Mouse (Mus musculus): Measurements from ENCODE around the gene Klra5. TPM values are rescaled to one million over a fixed set of nuclear protein-coding genes. Genes with fewer than 3 reads are reported as not detected.
"Not testable (repeated sequence)": the region's sequence is repeated elsewhere in the genome, so short reads cannot be mapped to it uniquely, and the experiment has no call there.

Klra5 gene
- polyA plus RNA-seq (2014; fragmentation: Nextera tagmentation; extraction: Ambion mirVana) = not detected in 2 replicates

GRCm38 (mm10) chr6:129917476-129917946 lies at the start of gene Klra5:
Gene Klra5, minus strand, starts transcription at chr6:129917650.
- H3K27me3 ChIP-seq (ENCODE audit: control insufficient read depth, insufficient read depth, low read length); H3K9me3 ChIP-seq (ENCODE audit: control insufficient read depth, low read length): not testable (repeated sequence)

GRCm38 (mm10) chr6:129916996-129917395 lies 454 bp downstream of the Klra5 start:
- H3K4me1 ChIP-seq (ENCODE audit: control insufficient read depth, insufficient read depth, low read length) = no peaks in the 10 kb centered on the region
- H3K27me3 ChIP-seq (ENCODE audit: control insufficient read depth, insufficient read depth, low read length) = no peaks in the 10 kb centered on the region
- H3K9ac ChIP-seq (ENCODE audit: low read length) = no peak overlapping the region
- DNase-seq (ENCODE audit: low spot score) (no peak), ATAC-seq (ENCODE audit: insufficient read depth, low FRiP score, low TSS enrichment) (no peak)
- no peak overlapping the region for H3K27ac ChIP-seq (ENCODE audit: low read depth, low read length)
- H3K4me3 ChIP-seq (ENCODE audit: low read depth, low read length) = no peak overlapping the region
- no peak overlapping the region for H3K4me2 ChIP-seq (ENCODE audit: low read depth)
- 70% methylated on average over 1 of the region's 1 CpGs for WGBS
- H3K36me3 ChIP-seq (ENCODE audit: control insufficient read depth, insufficient read depth, low read length) = no peaks in the 10 kb centered on the region
- no peaks in the 10 kb centered on the region; the same call in 1 of the 2 replicates for H3K9me3 ChIP-seq (ENCODE audit: control insufficient read depth, low read length)

More at GRCm38 (mm10) chr6:129917476-129917946, at the start of gene Klra5:
- not testable (repeated sequence) for ATAC-seq (ENCODE audit: insufficient read depth, low FRiP score, low TSS enrichment); H3K4me1 ChIP-seq (ENCODE audit: control insufficient read depth, insufficient read depth, low read length); H3K27ac ChIP-seq (ENCODE audit: low read depth, low read length); H3K4me3 ChIP-seq (ENCODE audit: low read depth, low read length); H3K36me3 ChIP-seq (ENCODE audit: control insufficient read depth, insufficient read depth, low read length); H3K4me2 ChIP-seq (ENCODE audit: low read depth); DNase-seq (ENCODE audit: low spot score); H3K9ac ChIP-seq (ENCODE audit: low read length)

GRCm38 (mm10) chr6:129882525-129882924 lies 34.9 kb downstream of the Klra5 start:
- Histone ChIP-seq H3K4me3 (ENCODE audit: low read depth, low read length) (no peak overlapping the region), H3K27me3 (ENCODE audit: control insufficient read depth, insufficient read depth, low read length) (no peaks in the 10 kb centered on the region), H3K36me3 (ENCODE audit: control insufficient read depth, insufficient read depth, low read length) (no peaks in the 10 kb centered on the region), H3K4me2 (ENCODE audit: low read depth) (no peak overlapping the region), H3K9me3 (ENCODE audit: control insufficient read depth, low read length) (0 out of 2 replicates have a peak, but pooled peaks cover 3% of the 10 kb centered on the region), H3K27ac (ENCODE audit: low read depth, low read length) (no peak overlapping the region), H3K4me1 (ENCODE audit: control insufficient read depth, insufficient read depth, low read length) (no peaks in the 10 kb centered on the region), H3K9ac (ENCODE audit: low read length) (no peak overlapping the region)
- no peak for DNase-seq (ENCODE audit: low spot score)
- ATAC-seq (ENCODE audit: insufficient read depth, low FRiP score, low TSS enrichment) = no peak
- WGBS = 90% methylated on average over 2 of the region's 2 CpGs

- Histone ChIP-seq H3K27me3 (ENCODE audit: control insufficient read depth, insufficient read depth, low read length) (no peaks in the 10 kb centered on the region), H3K9me3 (ENCODE audit: control insufficient read depth, low read length) (no peaks in the 10 kb centered on the region), H3K9ac (ENCODE audit: low read length) (no peak within 1 kb of the TSS), H3K36me3 (ENCODE audit: control insufficient read depth, insufficient read depth, low read length) (no peaks in the 10 kb centered on the region), H3K4me3 (ENCODE audit: low read depth, low read length) (no peak within 1 kb of the TSS), H3K27ac (ENCODE audit: low read depth, low read length) (no peak within 1 kb of the TSS), H3K4me1 (ENCODE audit: control insufficient read depth, insufficient read depth, low read length) (no peaks in the 10 kb centered on the region), H3K4me2 (ENCODE audit: low read depth) (no peak within 1 kb of the TSS)
- no peak for DNase-seq (ENCODE audit: low spot score)
- ATAC-seq (ENCODE audit: insufficient read depth, low FRiP score, low TSS enrichment) = no peak
- 72% methylated on average over 1 of the region's 1 CpGs for WGBS
These were observed 40.9 kb downstream of the Klra5 start, which contains the start of gene Klra17 for GRCm38 (mm10) chr6:129876549-129876948. Gene Klra17, minus strand, starts transcription at chr6:129876672.

GRCm38 (mm10) chr6:129862349-129862748 lies 55.1 kb downstream of the Klra5 start, which contains the start of gene Gm17631:
Gene Gm17631, plus strand, starts transcription at chr6:129862649.
- ATAC-seq (ENCODE audit: insufficient read depth, low FRiP score, low TSS enrichment) = not testable (repeated sequence)
- WGBS = no CpG with 5 or more reads among the region's 3 CpGs

More at GRCm38 (mm10) chr6:129862349-129862748, 55.1 kb downstream of the Klra5 start, which contains the start of gene Gm17631:
- H3K9ac ChIP-seq (ENCODE audit: low read length); H3K4me3 ChIP-seq (ENCODE audit: low read depth, low read length); DNase-seq (ENCODE audit: low spot score); H3K4me2 ChIP-seq (ENCODE audit: low read depth); H3K4me1 ChIP-seq (ENCODE audit: control insufficient read depth, insufficient read depth, low read length); H3K9me3 ChIP-seq (ENCODE audit: control insufficient read depth, low read length); H3K27ac ChIP-seq (ENCODE audit: low read depth, low read length); H3K27me3 ChIP-seq (ENCODE audit: control insufficient read depth, insufficient read depth, low read length); H3K36me3 ChIP-seq (ENCODE audit: control insufficient read depth, insufficient read depth, low read length): not testable (repeated sequence)

Other genes starting within 250 kb of the Klra5 start
- not detected in 2 replicates for gene Klrc1, start 238.7 kb downstream of the Klra5 start, polyA plus RNA-seq (2014; fragmentation: Nextera tagmentation; extraction: Ambion mirVana)
- gene Klri1, start 200.5 kb downstream of the Klra5 start, polyA plus RNA-seq (2014; fragmentation: Nextera tagmentation; extraction: Ambion mirVana) = not detected in 2 replicates
- gene Klri2, start 177.2 kb downstream of the Klra5 start, polyA plus RNA-seq (2014; fragmentation: Nextera tagmentation; extraction: Ambion mirVana) = not detected in 2 replicates
- not detected in 2 replicates for gene Gm156, start 133.4 kb downstream of the Klra5 start, polyA plus RNA-seq (2014; fragmentation: Nextera tagmentation; extraction: Ambion mirVana)
- gene Gm17631, start 55.0 kb downstream of the Klra5 start, polyA plus RNA-seq (2014; fragmentation: Nextera tagmentation; extraction: Ambion mirVana) = not detected in 2 replicates
- gene Klra17, start 41.0 kb downstream of the Klra5 start, polyA plus RNA-seq (2014; fragmentation: Nextera tagmentation; extraction: Ambion mirVana) = not detected in 2 replicates
- not detected in 2 replicates for gene Klra6, start 109.3 kb upstream of the Klra5 start, polyA plus RNA-seq (2014; fragmentation: Nextera tagmentation; extraction: Ambion mirVana)
- gene Klra4, start 149.6 kb upstream of the Klra5 start, polyA plus RNA-seq (2014; fragmentation: Nextera tagmentation; extraction: Ambion mirVana) = not detected in 2 replicates
- not detected in 2 replicates for gene Klra8, start 212.2 kb upstream of the Klra5 start, polyA plus RNA-seq (2014; fragmentation: Nextera tagmentation; extraction: Ambion mirVana)